Mouse (Mus musculus) spleen, adult 2 months (tissue): ENCODE measurements around the gene Cxcr5. TPM values are rescaled to one million over a fixed set of nuclear protein-coding genes. Genes with fewer than 3 reads are reported as not detected.

ENCODE experiments used
- DNase-seq, 2 experiments: peaks; one replicate each; pipeline versions ENCODE4 v3.0.0 to v3.0.0-alpha.2; 2012 to 2021; ENCODE audit warnings: low spot score in 2 of 2, low read depth in 1 of 2
- H3K27ac ChIP-seq: fragments of 200-500 bp; 2 replicates; pipeline ENCODE4 v1.5.1; 2012; ENCODE audit warnings: low read length, inconsistent platforms; ENCODE audit not compliant: insufficient read depth
- H3K27me3 ChIP-seq: fragments of 200-500 bp; 2 replicates; pipeline ENCODE4 v1.6.1; 2012; ENCODE audit warnings: mild to moderate bottlenecking, moderate library complexity, low read length, inconsistent platforms; ENCODE audit not compliant: control insufficient read depth, insufficient read depth
- H3K36me3 ChIP-seq: fragments of 200-500 bp; 2 replicates; pipeline ENCODE4 v1.6.1; 2012; ENCODE audit warnings: mild to moderate bottlenecking, low read length, inconsistent platforms; ENCODE audit not compliant: control insufficient read depth, insufficient read depth
- H3K4me1 ChIP-seq: fragments of 200-500 bp; 2 replicates; pipeline ENCODE4 v1.6.1; 2011; ENCODE audit warnings: inconsistent platforms; ENCODE audit not compliant: control insufficient read depth, insufficient read depth, insufficient read length
- H3K4me3 ChIP-seq: fragments of 200-500 bp; 2 replicates; pipeline ENCODE4 v1.5.1; 2011; ENCODE audit warnings: mild to moderate bottlenecking, inconsistent platforms; ENCODE audit not compliant: insufficient read depth, insufficient read length; ENCODE audit errors: extremely low read depth
- CTCF ChIP-seq: fragments of 200-500 bp; IDR thresholded peaks from 2 replicates; pipeline ENCODE4 v1.5.1; 2011; ENCODE audit warnings: mild to moderate bottlenecking, inconsistent platforms; ENCODE audit not compliant: insufficient read depth, insufficient read length, insufficient replicate concordance; ENCODE audit errors: extremely low read depth
- POLR2A ChIP-seq: fragments of 200-500 bp; IDR thresholded peaks from 2 replicates; pipeline ENCODE4 v1.6.1; 2011; ENCODE audit warnings: low read depth, low read length, inconsistent platforms
- WGBS: fragments of 180-500 bp; shearing (Covaris S2); methylation state at CpG from one replicate; pipeline ENCODE4 v1.1.7; 2018; 5-methylcytosine and 5-hydroxymethylcytosine counted together
- polyA plus RNA-seq: library from polyadenylated mRNA; depleted of rRNA; stranded (reverse); fragments of >200 nt; gene quantifications from 2 replicates; pipeline ENCODE4 v1.2.3, GENCODE M21; 2012

Gene Cxcr5
- polyA plus RNA-seq, 1 experiment = 133 TPM

GRCm38 (mm10) chr9:44498421-44499355 lies 63.0 kb downstream of the Cxcr5 start:
- H3K27ac ChIP-seq = no peak overlapping the region
- peak in 1 of 2 experiments; percentile 55 for DNase-seq
- 5% methylated on average over 59 of the region's 59 CpGs for WGBS
- no peak for TF ChIP-seq POLR2A
- TF ChIP-seq CTCF = peak; percentile 40; the same call in 1 of the 2 replicates
- peaks cover 4% of the 10 kb centered on the region for H3K36me3 ChIP-seq
- H3K4me1 ChIP-seq = peaks cover 40% of the 10 kb centered on the region
- H3K4me3 ChIP-seq = peak overlapping the region; percentile 39; the same call in 1 of the 2 replicates
- no peaks in the 10 kb centered on the region for H3K27me3 ChIP-seq

- H3K4me3 ChIP-seq = peak overlapping the region; percentile 39
- H3K27ac ChIP-seq = peak overlapping the region; percentile 23; the same call in 1 of the 2 replicates
- 4% methylated on average over 11 of the region's 11 CpGs for WGBS
- H3K36me3 ChIP-seq = peaks cover 4% of the 10 kb centered on the region
- DNase-seq = no peak
- peaks cover 49% of the 10 kb centered on the region for H3K4me1 ChIP-seq
- no peak for TF ChIP-seq POLR2A
- no peaks in the 10 kb centered on the region for H3K27me3 ChIP-seq
These were observed 63.9 kb downstream of the Cxcr5 start for GRCm38 (mm10) chr9:44497624-44498377.

GRCm38 (mm10) chr9:44496803-44497461 lies 64.7 kb downstream of the Cxcr5 start:
- peaks cover 54% of the 10 kb centered on the region for H3K4me1 ChIP-seq
- no peaks in the 10 kb centered on the region for H3K27me3 ChIP-seq
- 71% methylated on average over 12 of the region's 12 CpGs for WGBS

GRCm38 (mm10) chr9:44495810-44496344 lies 65.8 kb downstream of the Cxcr5 start:
- peaks cover 4% of the 10 kb centered on the region; the same call in 1 of the 2 replicates for H3K36me3 ChIP-seq
- peaks cover 54% of the 10 kb centered on the region for H3K4me1 ChIP-seq
- no peaks in the 10 kb centered on the region for H3K27me3 ChIP-seq
- no peak overlapping the region for H3K4me3 ChIP-seq
- WGBS = 81% methylated on average over 10 of the region's 10 CpGs
- H3K27ac ChIP-seq = 0 out of 2 replicates have a peak overlapping the region, but pooled peaks have one; percentile 4
- no peak for DNase-seq
- TF ChIP-seq POLR2A (no peak), CTCF (no peak)

More at GRCm38 (mm10) chr9:44496803-44497461, 64.7 kb downstream of the Cxcr5 start:
- TF ChIP-seq POLR2A (no peak), CTCF (no peak)
- peaks cover 4% of the 10 kb centered on the region for H3K36me3 ChIP-seq
- DNase-seq = no peak
- H3K4me3 ChIP-seq = no peak overlapping the region
- peak overlapping the region; percentile 39; the same call in 1 of the 2 replicates for H3K27ac ChIP-seq

GRCm38 (mm10) chr9:44494863-44495809 lies 66.5 kb downstream of the Cxcr5 start:
- no peak for DNase-seq
- Histone ChIP-seq H3K4me1 (peaks cover 55% of the 10 kb centered on the region), H3K4me3 (peak overlapping the region; percentile 0; the same call in 1 of the 2 replicates), H3K27me3 (no peaks in the 10 kb centered on the region), H3K27ac (peak overlapping the region; percentile 80), H3K36me3 (no peaks in the 10 kb centered on the region)
- 15% methylated on average over 9 of the region's 9 CpGs for WGBS
- TF ChIP-seq POLR2A (no peak), CTCF (no peak)
